Mouse (Mus musculus): Measurements from ENCODE around the gene Zfp369. TPM values are rescaled to one million over a fixed set of nuclear protein-coding genes. Genes with fewer than 3 reads are reported as not detected.
"Not testable (repeated sequence)": the region's sequence is repeated elsewhere in the genome, so short reads cannot be mapped to it uniquely, and the experiment has no call there.

Zfp369 gene
- polyA plus RNA-seq, 1 experiment from 2014 or later = 17.9 TPM

DNA sequence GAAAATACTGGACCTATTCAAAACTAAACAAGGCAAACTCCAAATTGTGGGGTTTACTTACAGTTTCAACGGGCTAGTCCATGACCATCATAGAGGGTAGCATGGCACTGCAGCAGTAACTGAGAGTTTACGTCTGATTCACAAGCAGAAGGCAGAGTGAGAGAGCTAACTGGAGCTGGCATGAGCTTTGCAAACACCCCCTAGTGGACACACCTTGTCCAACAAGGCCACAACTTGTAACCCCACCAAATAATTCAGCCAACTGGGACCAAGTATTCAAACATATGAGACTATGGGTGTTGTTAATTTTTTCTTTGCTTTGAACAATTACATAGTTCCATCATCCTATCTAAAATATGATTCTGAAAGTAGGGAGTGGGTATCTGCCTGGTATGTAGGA, 8.2 kb downstream of the Zfp369 start:
- Histone ChIP-seq H3K4me1 (no peaks in the 10 kb centered on the region), H3K9ac (no peak overlapping the region), H3K4me2 (replicated peaks) (no peak overlapping the region), H3K27ac (no peak overlapping the region), H3K27me3 (replicated peaks) (no peaks in the 10 kb centered on the region), H3K4me3 (no peak overlapping the region), H3K36me3 (peaks cover 82% of the 10 kb centered on the region), H3K9me3 (peaks cover 69% of the 10 kb centered on the region)
- 91% methylated on average over 2 of the region's 2 CpGs for WGBS
- no peak for ATAC-seq (ENCODE audit: low FRiP score, low read depth)

DNA sequence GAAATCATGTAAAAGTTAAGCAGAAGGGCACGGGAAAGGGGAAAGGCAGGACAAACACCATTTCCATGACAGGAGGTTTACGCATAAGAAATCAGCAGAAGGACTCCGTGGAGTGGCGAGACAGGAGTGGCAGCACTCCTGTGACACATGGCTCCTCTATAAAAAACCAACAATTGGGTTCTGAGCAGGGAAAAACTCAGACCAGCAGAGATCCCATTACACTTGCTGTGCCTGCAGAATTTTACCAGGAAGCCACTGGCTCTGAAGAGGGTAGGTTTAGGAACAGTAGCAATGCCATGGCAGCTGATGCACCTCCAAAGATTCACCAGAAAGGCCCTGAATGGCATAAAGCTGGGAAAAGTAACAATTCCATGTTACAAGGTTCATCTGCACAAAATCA, 17.7 kb downstream of the Zfp369 start:
- H3K27me3 ChIP-seq (replicated peaks) = no peaks in the 10 kb centered on the region
- H3K4me3 ChIP-seq = no peak overlapping the region
- peaks cover 68% of the 10 kb centered on the region for H3K9me3 ChIP-seq
- H3K9ac ChIP-seq = no peak overlapping the region
- peaks cover 68% of the 10 kb centered on the region for H3K36me3 ChIP-seq
- H3K4me2 ChIP-seq (replicated peaks) = no peak overlapping the region
- no peaks in the 10 kb centered on the region for H3K4me1 ChIP-seq
- ATAC-seq (ENCODE audit: low FRiP score, low read depth) = no peak
- no peak overlapping the region for H3K27ac ChIP-seq
- 94% methylated on average over 4 of the region's 4 CpGs for WGBS

DNA sequence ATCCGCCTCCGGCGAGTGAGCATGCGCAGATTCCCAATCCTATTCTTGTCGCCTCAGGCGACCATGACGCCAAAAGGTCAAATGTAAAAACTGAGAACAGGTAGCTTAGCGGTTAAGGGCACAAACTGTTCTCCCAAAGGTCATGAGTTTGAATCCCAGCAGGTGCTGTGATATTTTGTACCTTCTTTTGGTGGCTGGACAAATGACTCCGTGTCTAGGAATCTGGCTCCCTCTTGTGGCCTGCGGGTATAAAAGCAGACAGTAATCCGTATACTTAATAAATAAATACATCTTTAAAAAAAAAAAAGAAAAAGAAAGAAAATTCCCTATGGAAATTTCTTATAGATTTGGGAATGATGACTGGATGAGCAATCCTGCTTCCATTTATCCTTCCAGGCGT, 32.2 kb downstream of the Zfp369 start:
- not testable (repeated sequence) for H3K27me3 ChIP-seq (replicated peaks); H3K9ac ChIP-seq; H3K36me3 ChIP-seq; H3K4me1 ChIP-seq; H3K27ac ChIP-seq; ATAC-seq (ENCODE audit: low FRiP score, low read depth)
- Histone ChIP-seq H3K9me3 (peaks cover 43% of the 10 kb centered on the region), H3K4me3 (peak overlapping the region; percentile 16; the same call in 1 of the 2 replicates), H3K4me2 (replicated peaks) (peak overlapping the region; percentile 41)
- 37% methylated on average over 12 of the region's 12 CpGs for WGBS

DNA sequence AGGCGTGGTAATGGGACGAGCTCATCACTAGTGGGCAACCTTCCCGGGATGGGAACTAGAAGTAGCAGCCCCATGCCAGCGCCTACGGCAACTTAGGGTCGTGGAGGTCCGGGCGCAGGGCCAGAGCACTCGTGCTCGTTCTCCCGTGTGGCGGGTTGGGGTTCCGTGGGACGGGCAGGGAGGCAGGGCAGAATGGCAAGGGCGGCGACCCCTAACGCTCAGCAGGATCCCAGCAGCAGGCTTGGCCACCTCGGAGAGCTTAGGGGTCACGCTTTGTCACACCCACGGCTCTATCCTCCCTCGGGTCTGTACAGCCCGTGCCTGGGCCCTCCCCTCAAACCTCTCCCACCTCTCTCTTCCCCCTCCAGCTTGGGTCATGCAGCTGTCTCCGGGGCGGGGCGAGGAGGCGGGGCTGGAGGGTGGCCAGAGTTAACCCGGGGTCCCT, 32.7 kb downstream of the Zfp369 start:
- Histone ChIP-seq H3K27me3 (replicated peaks) (no peaks in the 10 kb centered on the region), H3K9me3 (peaks cover 38% of the 10 kb centered on the region), H3K27ac (no peak overlapping the region), H3K9ac (no peak overlapping the region), H3K4me2 (replicated peaks) (peak overlapping the region; percentile 41), H3K36me3 (no peaks in the 10 kb centered on the region), H3K4me3 (peak overlapping the region; percentile 16; the same call in 1 of the 2 replicates), H3K4me1 (no peaks in the 10 kb centered on the region)
- 0 out of 2 replicates have a peak, but pooled peaks have one; percentile 44 for ATAC-seq (ENCODE audit: low FRiP score, low read depth)
- 29% methylated on average over 27 of the region's 27 CpGs for WGBS

DNA sequence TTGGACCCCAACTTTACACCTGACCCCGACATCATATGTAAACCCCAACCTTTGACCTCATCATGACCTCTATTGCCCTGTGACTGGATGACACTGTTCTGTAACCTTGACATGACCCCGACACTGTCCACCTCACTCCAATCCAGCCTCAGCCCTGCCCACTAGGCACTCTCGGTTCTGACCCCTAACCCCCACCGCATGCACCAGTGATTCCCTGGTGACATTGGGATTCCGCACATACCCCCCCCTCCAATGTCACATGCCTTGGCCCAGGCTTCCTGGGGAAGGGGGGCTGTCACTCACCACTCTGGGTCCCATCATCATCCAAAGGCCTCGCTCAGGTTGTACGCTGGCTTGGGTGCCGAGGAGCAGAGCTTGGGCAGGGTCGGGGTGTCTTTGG, 33.2 kb downstream of the Zfp369 start:
- Histone ChIP-seq H3K4me2 (replicated peaks) (no peak overlapping the region), H3K9me3 (peaks cover 33% of the 10 kb centered on the region), H3K27ac (no peak overlapping the region), H3K4me1 (no peaks in the 10 kb centered on the region), H3K9ac (no peak overlapping the region), H3K27me3 (replicated peaks) (no peaks in the 10 kb centered on the region), H3K4me3 (no peak overlapping the region), H3K36me3 (no peaks in the 10 kb centered on the region)
- 97% methylated on average over 9 of the region's 9 CpGs for WGBS
- ATAC-seq (ENCODE audit: low FRiP score, low read depth) = no peak

DNA sequence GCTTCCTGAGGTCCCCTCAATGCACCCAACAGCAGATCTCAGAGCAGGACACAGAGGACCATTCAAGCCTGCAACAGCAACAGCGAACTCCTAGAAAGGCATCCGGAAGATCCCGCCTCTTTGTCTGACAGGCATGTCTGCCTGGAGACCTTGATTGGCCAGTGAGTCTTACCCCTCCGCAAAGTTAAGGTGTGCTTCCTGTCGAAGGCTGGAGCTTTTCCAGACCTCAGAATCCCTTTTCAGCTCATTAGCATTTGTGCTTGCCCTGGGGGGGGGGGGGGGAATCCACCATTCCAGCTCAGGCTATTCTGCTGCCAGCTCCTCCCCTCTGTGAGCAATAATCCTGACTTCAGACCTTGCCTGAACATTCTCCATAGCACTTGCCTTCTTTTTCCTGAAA, 69.9 kb downstream of the Zfp369 start:
- 49% methylated on average over 5 of the region's 5 CpGs for whole genome bisulfite sequencing
- H3K9ac ChIP-seq; H3K4me1 ChIP-seq; H3K4me3 ChIP-seq; H3K36me3 ChIP-seq; ATAC-seq (ENCODE audit: low FRiP score, low read depth); H3K27me3 ChIP-seq (replicated peaks); H3K4me2 ChIP-seq (replicated peaks); H3K27ac ChIP-seq; H3K9me3 ChIP-seq: not testable (repeated sequence)

DNA sequence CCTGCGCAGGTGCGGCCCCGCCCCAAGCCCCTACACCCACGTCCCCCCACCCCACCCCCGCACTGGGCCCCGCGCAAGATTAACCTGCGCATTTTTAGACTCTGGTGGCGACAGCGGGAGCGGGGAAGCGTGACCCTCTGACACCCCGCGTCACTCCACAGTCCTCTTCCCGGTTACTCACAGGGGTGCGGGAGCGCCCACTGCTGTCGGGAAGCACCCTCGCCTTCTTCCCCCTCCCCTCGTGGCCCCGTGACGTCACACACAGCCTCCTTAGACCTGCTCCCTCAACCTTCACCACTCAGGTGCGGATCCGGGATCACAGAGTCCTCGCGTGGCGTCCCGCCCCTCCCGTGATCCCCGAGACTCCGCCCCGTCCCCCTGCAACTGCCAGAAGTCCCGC, 73.2 kb downstream of the Zfp369 start:
- H3K9me3 ChIP-seq; H3K9ac ChIP-seq; H3K4me1 ChIP-seq; H3K36me3 ChIP-seq; H3K27ac ChIP-seq; ATAC-seq (ENCODE audit: low FRiP score, low read depth); H3K27me3 ChIP-seq (replicated peaks): not testable (repeated sequence)
- 0 out of 2 replicates have a peak overlapping the region, but pooled peaks have one; percentile 11 for H3K4me3 ChIP-seq
- peak overlapping the region; percentile 48 for H3K4me2 ChIP-seq (replicated peaks)
- WGBS = 5% methylated on average over 32 of the region's 33 CpGs

Other genes with a start within 250 kb of the Zfp369 start
- gene Spata31d1c, start 245.8 kb upstream of the Zfp369 start, polyA plus RNA-seq (2016; fragmentation: Nextera tagmentation; extraction: Ambion mirVana) = 0.05 TPM in 1 of 2 replicates, not detected in the other
- gene Prss47, start 226.1 kb upstream of the Zfp369 start, polyA plus RNA-seq (2016; fragmentation: Nextera tagmentation; extraction: Ambion mirVana) = not detected in 2 replicates
- 38.4 and 41.7 TPM in 2 replicates for gene Mfsd14b, start 165.8 kb upstream of the Zfp369 start, polyA plus RNA-seq (2016; fragmentation: Nextera tagmentation; extraction: Ambion mirVana)
- not detected in 2 replicates for gene Olfr465-ps1, start 140.7 kb upstream of the Zfp369 start, polyA plus RNA-seq (2016; fragmentation: Nextera tagmentation; extraction: Ambion mirVana)
- not detected in 2 replicates for gene Olfr466, start 128.6 kb upstream of the Zfp369 start, polyA plus RNA-seq (2016; fragmentation: Nextera tagmentation; extraction: Ambion mirVana)
- 0.10 TPM in 1 of 2 replicates, not detected in the other for gene Nlrp4f, start 72.8 kb upstream of the Zfp369 start, polyA plus RNA-seq (2016; fragmentation: Nextera tagmentation; extraction: Ambion mirVana)
- gene Gm10775, start 19.3 kb upstream of the Zfp369 start, polyA plus RNA-seq (2016; fragmentation: Nextera tagmentation; extraction: Ambion mirVana) = not detected in 2 replicates
- gene Gm10139, start 233.9 kb downstream of the Zfp369 start, polyA plus RNA-seq (2016; fragmentation: Nextera tagmentation; extraction: Ambion mirVana) = not detected in 2 replicates